Mouse (Mus musculus) lung, postnatal 4 days (tissue): ENCODE measurements around the gene Ankrd34a.

Experiments used
- DNase-seq, 2 experiments: peaks; one replicate each; pipeline ENCODE4 v3.0.0; 2021

Ankrd34a gene

GRCm38 (mm10) chr3:96623201-96623600, 26.8 kb downstream of the Ankrd34a start:
- DNase-seq = no peak

DNA sequence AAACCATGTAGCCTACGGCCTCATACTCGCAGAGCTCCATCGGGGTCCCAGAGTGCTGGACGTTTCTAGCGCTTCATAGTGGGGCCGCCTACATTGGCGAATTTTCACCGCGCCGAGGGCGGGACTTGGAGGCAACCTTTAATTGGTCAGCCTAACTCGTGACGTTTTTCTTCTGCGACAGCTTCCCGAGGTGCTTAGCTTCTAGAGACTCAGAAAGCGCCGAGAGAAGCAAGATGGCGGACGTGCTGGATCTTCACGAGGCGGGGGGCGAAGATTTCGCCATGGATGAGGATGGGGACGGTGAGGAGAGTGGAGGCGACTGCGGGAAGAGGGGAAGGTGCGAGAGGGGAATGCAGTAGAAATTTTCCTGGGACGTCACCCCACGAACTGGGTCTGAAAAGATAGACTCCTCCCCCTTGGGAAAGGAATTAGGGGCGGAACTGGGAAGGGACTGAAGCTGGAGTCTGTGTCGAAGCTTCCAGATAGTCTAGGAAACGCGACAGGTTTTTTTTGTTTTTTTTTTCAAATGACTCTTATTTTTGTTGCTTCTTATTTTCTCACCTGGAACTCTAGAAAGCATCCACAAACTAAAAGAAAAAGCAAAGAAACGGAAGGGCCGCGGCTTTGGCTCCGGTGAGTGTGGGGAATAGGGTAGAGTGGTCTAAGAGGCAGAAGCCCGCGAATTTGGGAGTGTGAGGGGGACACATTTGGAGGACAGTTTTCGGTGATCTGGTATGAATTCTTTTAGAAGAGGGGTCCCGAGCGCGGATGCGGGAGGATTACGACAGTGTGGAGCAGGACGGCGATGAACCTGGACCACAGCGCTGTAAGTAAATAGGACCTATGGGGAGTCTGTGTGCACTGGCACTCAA, 33.5 kb downstream of the Ankrd34a start, which contains the start of gene Rbm8a:
TSS of gene Rbm8a (plus strand) at position 205 of the 872 bp plus-strand sequence.
- peak; percentile 96 for DNase-seq

DNA sequence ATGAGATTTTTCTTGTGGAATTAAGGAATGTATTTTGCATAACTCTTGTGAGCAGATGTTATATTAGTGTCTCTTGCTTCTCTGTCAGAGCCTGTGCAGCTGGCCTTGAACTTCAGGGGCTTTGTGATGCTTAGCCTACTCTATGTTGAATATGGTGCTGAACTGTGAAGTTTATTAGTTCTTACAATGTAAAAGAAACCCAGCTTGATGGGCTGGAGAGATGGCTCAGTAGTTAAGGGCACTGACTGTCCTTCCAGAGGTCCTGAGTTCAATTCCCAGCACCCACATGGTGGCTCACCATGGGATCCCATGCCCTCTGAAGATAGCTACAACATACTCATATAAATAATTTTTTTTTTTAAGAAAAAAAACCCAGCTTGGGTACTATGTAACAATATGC, 35.6 kb downstream of the Ankrd34a start:
- DNase-seq = no peak

DNA sequence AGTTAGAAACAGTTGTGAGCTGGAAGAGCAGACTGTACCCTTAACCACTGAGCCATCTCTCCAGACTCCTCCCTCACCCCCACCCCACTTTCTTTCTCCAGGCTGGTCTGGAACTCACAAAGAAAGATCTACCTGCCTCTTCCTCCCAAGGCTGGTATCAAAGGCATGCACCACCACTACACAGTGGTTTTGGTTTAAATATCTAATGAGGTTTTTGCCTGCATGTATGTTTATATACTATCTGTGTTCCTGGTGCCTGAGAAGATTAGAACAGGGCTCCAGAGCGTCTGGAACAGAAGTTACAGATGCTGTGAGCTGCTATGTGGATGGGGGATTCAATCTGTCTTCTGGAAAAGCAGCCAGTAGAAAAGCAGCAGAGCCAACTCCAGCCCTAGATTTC, 37.6 kb downstream of the Ankrd34a start:
- no peak for DNase-seq

GRCm38 (mm10) chr3:96634928-96635879, 38.8 kb downstream of the Ankrd34a start, which contains the start of the genes Pex11b and Gm42957:
Gene Pex11b, plus strand, starts transcription at chr3:96635376.
Gene Gm42957, plus strand, starts transcription at chr3:96635474.
- peak; percentile 93 to 95 for DNase-seq

- no peak for DNase-seq
Observed at GRCm38 (mm10) chr3:96635906-96636305, 39.5 kb downstream of the Ankrd34a start.

DNA sequence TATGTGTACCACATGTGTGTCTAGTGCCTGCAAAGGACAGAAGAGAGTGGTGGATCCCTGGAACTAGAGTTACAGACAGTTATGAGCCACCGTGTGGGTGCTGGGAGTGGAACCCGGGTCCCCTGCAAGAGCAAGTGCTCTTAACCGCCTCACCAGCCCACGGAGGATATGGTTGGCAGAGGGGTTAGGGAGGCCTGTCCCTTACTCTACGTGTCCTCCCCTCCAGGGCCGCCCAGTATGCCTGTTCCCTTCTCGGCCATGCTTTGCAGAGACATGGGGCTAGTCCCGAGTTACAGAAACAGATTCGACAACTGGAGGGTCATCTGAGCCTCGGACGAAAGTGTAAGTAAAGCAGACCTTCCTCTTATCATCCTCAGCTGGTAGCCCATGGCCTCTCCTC, 40.0 kb downstream of the Ankrd34a start:
- DNase-seq = no peak

- DNase-seq = peak; percentile 37 to 71
Observed at GRCm38 (mm10) chr3:96639219-96639618, 42.8 kb downstream of the Ankrd34a start.

DNA sequence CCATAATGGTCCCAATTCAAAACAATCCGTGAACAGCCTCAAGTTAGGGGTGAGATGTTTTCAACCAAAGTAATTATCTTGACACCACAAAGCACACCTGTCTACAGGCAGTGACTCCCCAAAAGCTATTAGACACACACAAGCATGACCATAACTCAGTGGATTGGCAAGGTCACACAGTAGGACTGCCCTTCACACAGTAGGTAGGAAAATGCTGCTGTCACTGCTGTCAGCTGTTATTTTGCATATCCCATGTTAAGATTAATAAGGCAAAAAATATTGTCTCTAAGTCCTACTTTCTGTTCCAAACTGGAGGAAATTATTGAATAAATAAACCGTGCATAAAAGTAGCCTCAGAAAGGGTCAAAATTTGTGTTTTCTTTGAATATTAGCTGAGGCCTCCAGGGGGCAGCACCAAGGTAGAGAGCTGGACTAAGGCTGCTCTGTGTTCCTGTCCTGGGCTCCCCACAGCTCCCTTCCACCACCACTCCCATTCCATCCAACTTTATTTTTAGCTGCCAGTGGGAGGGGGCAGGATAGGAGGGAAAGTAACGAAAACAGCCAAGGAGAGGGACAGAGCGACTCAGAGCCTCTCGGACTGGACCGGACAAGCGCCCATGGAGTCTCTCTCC, 48.7 kb downstream of the Ankrd34a start, which contains the start of gene Itga10:
TSS of gene Itga10 (plus strand) at position 567 of the 632 bp plus-strand sequence.
- peak; percentile 30 to 55 for DNase-seq

DNA sequence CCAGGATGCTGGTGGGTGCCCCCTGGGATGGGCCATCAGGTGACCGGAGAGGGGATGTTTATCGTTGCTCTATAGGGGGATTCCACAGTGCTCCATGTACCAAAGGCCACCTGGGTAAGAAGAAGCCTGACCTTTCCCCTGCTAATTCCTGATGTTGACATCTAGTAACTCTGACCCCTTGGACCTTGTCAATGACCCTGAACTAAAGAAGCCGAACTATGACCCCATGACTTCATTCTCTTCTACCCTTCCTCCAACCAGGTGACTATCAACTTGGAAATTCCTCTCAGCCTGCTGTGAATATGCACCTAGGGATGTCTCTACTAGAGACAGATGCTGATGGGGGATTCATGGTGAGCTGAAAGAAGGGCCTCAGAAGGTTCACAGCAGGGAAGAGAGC, 50.9 kb downstream of the Ankrd34a start:
- DNase-seq = no peak
